Mouse (Mus musculus): ENCODE data around the gene Mettl6.

- no peak for TF ChIP-seq POLR2A (IDR thresholded peaks at IDR 0.05; ENCODE audit: low read depth, low read length)
- no peak for TF ChIP-seq CTCF (IDR thresholded peaks at IDR 0.05; ENCODE audit: extremely low read depth, insufficient read length, insufficient replicate concordance, low read depth, low read length)
Measured at GRCm38 (mm10) chr14:31521318-31521717, 26.5 kb upstream of the Mettl6 start.
